Mouse (Mus musculus): ENCODE results near the gene Polh.

DNA sequence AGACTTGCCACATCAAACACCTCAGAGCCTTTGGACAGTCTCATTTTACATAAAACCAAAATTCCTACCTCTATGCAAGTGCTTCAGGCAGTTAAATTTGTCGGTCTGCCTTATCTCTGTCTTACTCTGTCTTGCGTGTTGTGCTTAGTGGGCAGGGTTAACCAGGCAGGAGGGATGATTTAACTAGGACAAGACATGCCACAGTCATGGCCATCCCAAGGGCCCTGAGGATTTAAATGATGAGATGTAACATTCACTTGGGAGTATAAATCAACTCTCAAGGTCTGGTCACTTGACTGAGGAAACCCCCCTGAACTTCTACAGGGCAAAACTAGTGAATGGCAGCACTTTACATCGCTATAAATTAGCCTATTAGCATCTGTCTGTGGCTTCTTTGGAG, 19.2 kb upstream of the Polh start:
- no peak for TF ChIP-seq CTCF (IDR thresholded peaks at IDR 0.05; ENCODE audit: borderline replicate concordance, control insufficient read depth, extremely low read depth, insufficient read depth, low read length, poor library complexity)
- TF ChIP-seq POLR2A (IDR thresholded peaks at IDR 0.05; ENCODE audit: control insufficient read depth, extremely low read depth, insufficient read depth, low read length, poor library complexity): no peak

All from thymus, adult 2 months (tissue).